Mouse (Mus musculus) myocyte (in vitro differentiated cells): Measurements from ENCODE around the gene Zfp821.
"Not testable (repeated sequence)": the region's sequence is repeated elsewhere in the genome, so short reads cannot be mapped to it uniquely, and the experiment has no call there.

Source experiments
- POLR2A ChIP-seq: IDR thresholded peaks from one replicate; pipeline ENCODE4 v1.6.1; 2011; ENCODE audit warnings: low read depth, mild to moderate bottlenecking, control low read depth, moderate library complexity; ENCODE audit not compliant: insufficient read length
- TCF3 ChIP-seq: IDR thresholded peaks from one replicate; pipeline ENCODE4 v1.6.1; 2011; ENCODE audit warnings: low read depth, control low read depth; ENCODE audit not compliant: insufficient read length

- not testable (repeated sequence) for TF ChIP-seq POLR2A, TCF3
Observed at GRCm38 (mm10) chr8:109755554-109755953, 50.2 kb downstream of the Zfp821 start.
